Mouse (Mus musculus): ENCODE measurements around the gene Tnk1. TPM values are rescaled to one million over a fixed set of nuclear protein-coding genes. Genes with fewer than 3 reads are reported as not detected.

Gene Tnk1
- not detected in 2 replicates for total RNA-seq (2017)

DNA sequence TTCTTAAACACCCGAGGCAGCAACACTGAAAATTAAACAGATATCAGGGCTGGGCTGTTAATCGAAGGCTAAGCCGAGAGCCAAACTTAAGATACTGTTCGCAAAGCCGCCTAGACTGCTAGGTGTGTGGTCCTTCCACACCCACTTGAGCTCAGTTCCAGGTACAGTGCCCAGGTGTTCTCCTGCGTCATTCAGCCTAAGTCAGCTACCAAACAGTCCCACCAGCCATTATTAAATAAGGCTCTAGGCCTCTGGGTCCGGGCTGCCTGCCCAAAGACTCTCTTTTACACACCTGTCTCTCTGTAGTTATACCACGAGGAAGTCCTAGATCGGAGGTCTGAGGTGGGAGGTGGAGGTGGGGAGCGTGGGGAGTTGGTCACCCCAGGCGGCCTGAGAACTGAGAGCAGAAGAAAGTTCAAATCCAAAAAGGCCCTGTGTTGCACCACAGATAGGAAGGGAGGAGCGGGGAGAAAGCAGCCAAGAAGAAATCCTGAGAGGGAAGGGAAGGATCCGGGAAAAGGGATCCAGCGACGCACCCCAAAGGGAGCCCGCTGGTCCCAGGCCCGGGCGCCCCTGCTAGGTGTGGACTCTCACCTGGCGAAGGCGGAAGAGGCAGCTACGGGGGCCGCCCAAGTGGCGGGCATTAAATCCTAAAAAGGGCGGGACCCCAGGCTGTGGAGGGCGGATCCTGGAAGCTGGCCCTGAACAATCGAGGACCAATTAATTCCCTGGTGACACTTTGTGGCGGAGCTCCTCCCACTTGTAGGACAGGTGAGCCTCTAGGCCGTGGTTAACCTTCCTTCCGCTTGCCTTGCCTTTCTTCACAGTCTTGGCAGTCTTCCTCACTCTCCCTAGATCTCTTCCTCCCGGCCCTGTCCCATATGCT is at the start of gene Tnk1:
TSS of gene Tnk1 (minus strand) at position 618 of the 886 bp plus-strand sequence.
- no peak for ATAC-seq (ENCODE audit: extremely low read depth, insufficient number of reproducible peaks, low FRiP score, poor library complexity, severe bottlenecking)

GRCm38 (mm10) chr11:69904311-69904710 is 45.8 kb upstream of the Tnk1 start:
- ATAC-seq (ENCODE audit: extremely low read depth, insufficient number of reproducible peaks, low FRiP score, poor library complexity, severe bottlenecking): no peak

DNA sequence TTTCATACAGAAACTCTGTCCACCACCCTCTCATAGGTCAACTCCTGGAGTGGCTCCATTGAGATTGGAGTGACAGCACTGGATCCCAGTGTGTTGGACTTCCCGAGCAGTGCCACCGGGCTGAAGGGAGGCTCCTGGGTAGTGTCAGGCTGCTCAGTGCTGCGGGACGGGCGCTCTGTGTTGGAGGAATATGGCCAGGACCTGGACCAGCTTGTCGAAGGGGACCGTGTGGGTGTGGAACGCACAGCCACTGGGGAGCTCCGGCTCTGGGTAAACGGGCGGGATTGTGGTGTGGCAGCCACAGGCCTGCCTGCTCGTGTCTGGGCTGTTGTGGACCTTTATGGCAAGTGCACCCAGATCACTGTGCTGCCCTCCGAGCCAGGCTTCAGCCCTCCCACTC is 44.4 kb upstream of the Tnk1 start:
- ATAC-seq (ENCODE audit: extremely low read depth, insufficient number of reproducible peaks, low FRiP score, poor library complexity, severe bottlenecking): no peak

- no peak for ATAC-seq (ENCODE audit: extremely low read depth, insufficient number of reproducible peaks, low FRiP score, poor library complexity, severe bottlenecking)
Observed at GRCm38 (mm10) chr11:69901993-69902392, 43.5 kb upstream of the Tnk1 start.

GRCm38 (mm10) chr11:69901406-69901846 is 42.9 kb upstream of the Tnk1 start:
- peak; percentile 75 for ATAC-seq (ENCODE audit: extremely low read depth, insufficient number of reproducible peaks, low FRiP score, poor library complexity, severe bottlenecking)

- ATAC-seq (ENCODE audit: extremely low read depth, insufficient number of reproducible peaks, low FRiP score, poor library complexity, severe bottlenecking): peak; percentile 86
Observed at GRCm38 (mm10) chr11:69900471-69901405, 42.2 kb upstream of the Tnk1 start, which contains the start of the genes 2810408A11Rik and Neurl4. TSS of gene 2810408A11Rik (minus strand) at chr11:69900987. TSS of gene Neurl4 (plus strand) at chr11:69901072.

DNA sequence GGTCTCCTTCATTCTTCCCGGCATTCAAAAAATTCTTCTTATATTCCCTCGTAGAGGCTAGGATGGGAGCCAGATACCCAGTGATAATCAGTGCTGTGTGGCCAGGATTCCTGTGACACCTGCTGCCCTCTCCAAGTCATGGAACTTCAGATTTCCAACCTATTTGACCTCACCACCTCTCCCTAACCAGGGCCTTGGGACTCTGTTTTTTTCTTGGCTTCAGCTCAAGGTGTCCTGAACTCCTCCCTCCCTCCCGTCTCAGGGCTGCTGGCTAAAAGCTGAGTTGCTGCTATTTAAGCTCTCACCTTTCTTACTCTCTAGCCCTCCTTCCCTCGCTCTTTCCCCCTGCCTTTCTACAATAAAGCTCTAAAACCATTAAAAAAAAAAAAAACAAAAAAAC is 41.3 kb upstream of the Tnk1 start:
- no peak for ATAC-seq (ENCODE audit: extremely low read depth, insufficient number of reproducible peaks, low FRiP score, poor library complexity, severe bottlenecking)

DNA sequence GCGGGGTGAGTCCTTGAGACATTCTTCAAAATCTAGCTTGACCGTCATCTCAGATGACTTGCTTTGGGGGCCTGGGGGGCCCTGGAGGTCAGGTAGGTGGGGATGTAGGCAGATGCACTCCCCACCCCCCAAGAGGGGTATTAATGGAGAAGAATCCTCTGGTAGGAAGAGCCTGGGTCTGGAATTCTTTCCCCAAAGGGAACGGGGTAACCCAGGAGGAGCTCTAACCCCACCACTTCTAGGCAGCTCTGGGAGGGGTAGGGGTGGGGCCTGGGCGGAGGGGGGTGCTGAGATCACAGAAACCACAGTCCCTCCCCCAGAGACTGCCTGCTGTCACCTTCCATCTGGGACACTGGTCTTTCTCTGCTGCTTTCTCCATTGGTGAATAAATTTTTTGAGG is 36.8 kb upstream of the Tnk1 start, which contains the start of gene Acap1:
TSS of gene Acap1 (minus strand) at position 249 of the 400 bp plus-strand sequence.
- peak; percentile 51 for ATAC-seq (ENCODE audit: extremely low read depth, insufficient number of reproducible peaks, low FRiP score, poor library complexity, severe bottlenecking)

DNA sequence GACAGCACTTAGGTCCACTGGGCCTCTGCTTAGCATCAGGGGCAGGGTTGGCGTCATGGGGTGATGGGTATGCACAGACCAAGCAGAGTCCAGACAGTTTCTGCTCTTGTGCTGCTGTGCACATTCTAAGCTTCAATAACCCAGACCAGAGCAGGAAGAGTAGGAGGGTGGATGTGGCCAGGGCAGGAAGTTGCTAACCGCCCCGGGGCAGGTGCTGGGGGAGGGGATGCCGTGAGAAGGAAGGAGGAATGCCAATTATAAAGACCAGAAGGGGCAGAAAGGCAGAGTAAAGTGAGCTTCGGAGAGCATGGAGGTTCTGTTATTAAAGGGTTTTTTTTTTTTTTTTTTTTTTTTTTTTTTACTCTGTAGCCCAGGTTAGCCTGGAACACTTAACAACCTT is 36.1 kb upstream of the Tnk1 start:
- ATAC-seq (ENCODE audit: extremely low read depth, insufficient number of reproducible peaks, low FRiP score, poor library complexity, severe bottlenecking): peak; percentile 87

GRCm38 (mm10) chr11:69891482-69891881 is 33.0 kb upstream of the Tnk1 start:
- no peak for ATAC-seq (ENCODE audit: extremely low read depth, insufficient number of reproducible peaks, low FRiP score, poor library complexity, severe bottlenecking)

DNA sequence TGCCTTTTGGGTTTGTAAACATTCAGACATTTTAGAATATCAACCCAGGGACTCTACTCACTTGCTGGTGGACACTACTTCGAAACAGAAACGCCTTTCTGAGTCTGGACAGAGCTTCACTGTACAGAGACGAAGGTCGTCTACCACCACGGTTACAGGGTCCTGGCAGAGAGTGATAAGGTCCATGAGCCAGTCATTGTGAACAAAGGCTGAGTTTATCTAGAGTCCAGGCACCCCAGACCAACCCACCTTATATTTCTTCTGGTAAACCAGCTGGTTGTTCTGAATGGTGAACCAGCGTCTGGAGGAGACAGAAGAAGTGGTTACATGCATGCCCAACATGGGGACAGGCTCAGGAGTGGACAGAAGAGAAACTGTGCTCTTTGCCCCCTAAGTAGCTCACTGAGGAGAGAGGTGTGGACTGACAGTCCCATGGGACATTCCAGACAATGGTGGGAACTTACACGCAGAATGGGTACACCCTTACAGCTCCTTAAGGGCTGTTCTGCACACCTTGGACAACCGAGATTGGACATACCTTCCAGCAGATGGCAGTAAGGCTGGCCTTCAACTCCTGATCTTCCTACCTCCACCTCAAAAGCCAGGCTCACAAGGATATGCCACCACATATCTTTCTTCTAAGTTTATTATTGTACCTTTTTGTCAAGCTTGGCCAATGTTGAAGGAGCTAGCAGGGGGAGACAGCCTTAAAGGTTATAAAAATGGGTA is 28.5 kb upstream of the Tnk1 start:
- no peak for ATAC-seq (ENCODE audit: extremely low read depth, insufficient number of reproducible peaks, low FRiP score, poor library complexity, severe bottlenecking)

- ATAC-seq (ENCODE audit: extremely low read depth, insufficient number of reproducible peaks, low FRiP score, poor library complexity, severe bottlenecking): no peak
Observed at GRCm38 (mm10) chr11:69884663-69885062, 26.1 kb upstream of the Tnk1 start.

DNA sequence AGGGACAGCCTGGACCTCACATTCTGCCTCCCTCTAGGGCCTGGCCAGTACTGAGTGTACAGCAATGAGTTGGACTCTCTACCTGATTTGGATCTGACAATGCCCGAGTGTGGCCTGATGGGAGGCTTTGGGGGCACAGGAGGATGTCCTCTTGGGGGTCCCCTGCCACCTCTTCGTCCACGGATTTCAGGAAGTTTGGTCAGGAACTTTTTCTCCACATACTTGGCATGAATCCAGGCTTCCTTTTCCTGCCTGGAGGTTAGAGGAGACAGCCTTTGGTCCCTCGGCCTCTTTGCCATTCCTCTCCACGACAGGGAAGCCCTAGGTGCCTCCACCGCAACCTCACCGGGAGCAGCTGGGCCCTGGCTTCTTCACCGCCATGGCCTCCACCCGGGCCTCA is 25.7 kb upstream of the Tnk1 start:
- ATAC-seq (ENCODE audit: extremely low read depth, insufficient number of reproducible peaks, low FRiP score, poor library complexity, severe bottlenecking): no peak

DNA sequence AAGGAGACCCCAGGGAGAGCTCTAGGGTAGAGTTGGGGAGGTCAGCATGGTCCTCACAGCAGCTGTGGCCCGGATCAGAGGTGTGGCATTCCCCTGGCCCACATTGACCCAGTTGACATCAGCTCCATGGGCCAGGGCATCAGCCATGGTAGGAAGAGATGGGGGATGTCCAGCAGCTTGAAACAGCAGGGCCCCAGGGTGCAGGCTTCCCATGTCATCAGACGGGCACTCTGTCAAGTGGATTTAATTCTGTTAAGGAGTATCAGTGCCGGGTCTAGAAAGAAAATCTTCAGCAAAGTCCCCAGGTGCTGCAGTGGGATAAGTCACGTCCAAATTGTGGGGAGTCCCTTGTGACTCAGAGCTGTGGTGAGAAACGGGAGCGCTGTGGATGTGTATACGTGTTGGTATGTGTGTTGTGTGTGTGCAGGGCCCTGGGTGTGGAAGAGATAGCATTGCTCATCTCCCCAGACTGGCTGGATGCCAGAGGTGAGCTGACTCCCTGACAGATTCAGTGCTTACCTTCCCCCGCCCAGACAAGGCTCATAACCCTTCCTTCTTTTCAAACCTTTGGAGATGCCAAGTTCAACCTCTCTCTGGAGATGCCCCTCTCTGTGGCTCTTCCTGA is 25.1 kb upstream of the Tnk1 start:
- no peak for ATAC-seq (ENCODE audit: extremely low read depth, insufficient number of reproducible peaks, low FRiP score, poor library complexity, severe bottlenecking)

DNA sequence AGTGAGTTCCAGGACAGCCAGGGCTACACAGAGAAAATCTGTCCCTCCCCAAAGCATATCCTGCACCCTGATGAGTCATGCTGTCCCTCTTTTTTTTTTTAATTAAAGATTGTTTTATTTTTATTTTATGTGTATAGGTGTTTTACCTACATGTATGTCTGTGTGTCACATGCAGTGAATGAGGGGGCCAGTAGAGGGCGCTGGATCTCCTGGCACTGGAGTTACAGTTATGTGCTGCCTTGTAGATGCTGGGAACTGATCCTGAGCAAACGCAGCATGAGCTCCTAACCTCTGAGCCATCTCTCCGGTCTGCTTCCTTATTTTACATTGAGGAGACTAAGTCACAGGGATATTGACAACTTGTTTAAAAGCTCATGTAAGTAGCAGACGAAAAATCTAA is 24.5 kb upstream of the Tnk1 start:
- no peak for ATAC-seq (ENCODE audit: extremely low read depth, insufficient number of reproducible peaks, low FRiP score, poor library complexity, severe bottlenecking)

GRCm38 (mm10) chr11:69881787-69882670 is 23.5 kb upstream of the Tnk1 start:
- no peak for ATAC-seq (ENCODE audit: extremely low read depth, insufficient number of reproducible peaks, low FRiP score, poor library complexity, severe bottlenecking)

GRCm38 (mm10) chr11:69880853-69881603 is 22.5 kb upstream of the Tnk1 start, which contains the start of gene Kctd11:
TSS of gene Kctd11 (minus strand) at chr11:69881406.
- peak; percentile 80 for ATAC-seq (ENCODE audit: extremely low read depth, insufficient number of reproducible peaks, low FRiP score, poor library complexity, severe bottlenecking)

Data from neutrophil, adult 5-6 weeks (primary cell).